In the genomic region with DNA sequence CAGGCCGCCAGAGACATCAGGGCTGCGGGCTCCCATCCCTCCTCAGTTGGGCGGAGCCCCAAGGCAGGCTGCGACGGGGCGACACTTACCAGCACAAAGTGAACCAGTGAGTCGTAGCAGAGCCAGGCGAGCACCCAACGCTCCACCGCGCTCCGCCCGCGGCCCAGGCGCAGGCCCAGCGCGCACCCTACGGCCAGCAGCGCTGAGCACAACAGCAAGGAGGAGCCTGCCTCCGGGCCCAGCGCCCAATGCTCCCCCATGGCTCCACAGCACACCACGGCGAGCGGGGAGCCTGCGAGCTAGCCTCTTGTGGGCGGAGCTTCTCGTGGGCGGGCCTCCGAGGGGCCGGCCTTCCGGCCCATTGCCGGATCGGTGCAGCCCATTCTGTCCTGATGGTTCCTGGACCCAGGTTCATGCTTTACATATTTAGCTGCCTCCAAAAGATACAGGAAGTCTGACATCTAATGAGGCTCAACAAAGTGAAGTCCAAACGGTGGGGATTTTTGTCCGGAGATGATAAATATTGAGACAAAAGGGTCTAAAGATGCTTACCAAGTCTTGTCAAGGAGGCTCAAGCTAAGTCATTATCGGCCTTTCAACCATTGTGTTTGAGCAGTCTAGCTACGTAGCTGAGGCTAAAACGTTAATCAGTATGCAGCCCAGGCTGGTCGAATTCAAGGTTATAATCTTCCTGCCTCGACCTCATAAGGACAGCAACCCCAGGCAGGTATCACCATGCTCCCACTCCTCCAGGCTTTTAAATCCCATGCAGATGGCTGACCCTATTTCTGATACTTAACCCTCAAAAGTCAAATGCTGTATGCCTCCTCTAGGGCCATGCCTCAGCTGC, we compare ENCODE assay signal across 8 mouse cellular contexts. TPM values are rescaled to one million over a fixed set of nuclear protein-coding genes. Genes with fewer than 3 reads are reported as not detected.
DNase-seq lines count a peak whose midpoint lies in the region; ATAC-seq lines count a peak whose summit lies in the region.

Gene Ebpl, minus strand, starts transcription at position 309 of the 850 bp plus-strand sequence.

- H3K9ac ChIP-seq in embryonic facial prominence, embryonic 14.5 days (ENCODE audit: low read depth, low read length): peak within 1 kb of the TSS; percentile 80
- peak within 1 kb of the TSS; percentile 72 for H3K9ac ChIP-seq in kidney, embryonic 14.5 days (ENCODE audit: low read depth, low read length)
- peak within 1 kb of the TSS; percentile 61 for H3K9ac ChIP-seq in limb, embryonic 15.5 days

- H3K27me3 ChIP-seq in embryonic facial prominence, embryonic 14.5 days (replicated peaks; ENCODE audit: control insufficient read depth, insufficient read depth, low read length): no peaks in the 10 kb centered on the region
- no peaks in the 10 kb centered on the region for H3K27me3 ChIP-seq in kidney, embryonic 14.5 days (ENCODE audit: control insufficient read depth, insufficient read depth, low read length)
- no peaks in the 10 kb centered on the region for H3K27me3 ChIP-seq in limb, embryonic 15.5 days

- peak within 1 kb of the TSS; percentile 65 for H3K4me3 ChIP-seq in embryonic facial prominence, embryonic 14.5 days (ENCODE audit: low read depth, low read length)
- peak within 1 kb of the TSS; percentile 59 for H3K4me3 ChIP-seq in kidney, embryonic 14.5 days (ENCODE audit: low read length)
- peak within 1 kb of the TSS; percentile 70 for H3K4me3 ChIP-seq in limb, embryonic 15.5 days

- H3K36me3 ChIP-seq in embryonic facial prominence, embryonic 14.5 days (ENCODE audit: control insufficient read depth, insufficient read depth, low read length): no peaks in the 10 kb centered on the region; the same call in 1 of the 2 replicates
- no peaks in the 10 kb centered on the region; the same call in 1 of the 2 replicates for H3K36me3 ChIP-seq in kidney, embryonic 14.5 days (ENCODE audit: control insufficient read depth, insufficient read depth, low read length)
- H3K36me3 ChIP-seq in limb, embryonic 15.5 days: no peaks in the 10 kb centered on the region; the same call in 1 of the 2 replicates

- no peaks in the 10 kb centered on the region for H3K4me1 ChIP-seq in embryonic facial prominence, embryonic 14.5 days (ENCODE audit: control insufficient read depth, insufficient read depth, low read length)
- H3K4me1 ChIP-seq in kidney, embryonic 14.5 days (ENCODE audit: control insufficient read depth, insufficient read depth, low read length): 0 out of 2 replicates have a peak, but pooled peaks cover 5% of the 10 kb centered on the region
- peaks cover 8% of the 10 kb centered on the region for H3K4me1 ChIP-seq in limb, embryonic 15.5 days

- peak within 1 kb of the TSS; percentile 64 for H3K4me2 ChIP-seq in embryonic facial prominence, embryonic 14.5 days (ENCODE audit: low read depth, low read length)
- peak within 1 kb of the TSS; percentile 49 for H3K4me2 ChIP-seq in kidney, embryonic 14.5 days (replicated peaks; ENCODE audit: low read depth, low read length)
- H3K4me2 ChIP-seq in limb, embryonic 15.5 days: peak within 1 kb of the TSS; percentile 58

- no peaks in the 10 kb centered on the region for H3K9me3 ChIP-seq in embryonic facial prominence, embryonic 14.5 days (ENCODE audit: control insufficient read depth, low read length)
- no peaks in the 10 kb centered on the region for H3K9me3 ChIP-seq in kidney, embryonic 14.5 days (ENCODE audit: control insufficient read depth, low read length)
- H3K9me3 ChIP-seq in limb, embryonic 15.5 days: no peaks in the 10 kb centered on the region

- WGBS in embryonic facial prominence, embryonic 14.5 days: 1% methylated on average over 31 of the region's 40 CpGs
- under 1% methylated on average over 40 of the region's 40 CpGs for WGBS in kidney, embryonic 14.5 days
- under 1% methylated on average over 40 of the region's 40 CpGs for WGBS in limb, embryonic 15.5 days

- DNase-seq in 3T3-L1 (ENCODE audit: low read depth, low spot score): peak; percentile 95
- DNase-seq in adrenal gland, postnatal 4 days (ENCODE audit: low spot score in 2 of 2): peak; percentile 71 to 81
- peak; percentile 94 for DNase-seq in embryonic facial prominence, embryonic 14.5 days (ENCODE audit: low spot score)
- DNase-seq in heart, adult 9 months (ENCODE audit: low spot score in 2 of 2): peak; percentile 91 to 93
- DNase-seq in monocyte, adult 2 months (ENCODE audit: low read depth in 1 of 2, low spot score in 2 of 2): peak; percentile 64 to 74
- peak; percentile 89 to 90 for DNase-seq in spleen, postnatal 36 days (ENCODE audit: low spot score in 2 of 2)

- peak; percentile 97 for ATAC-seq in embryonic facial prominence, embryonic 14.5 days (ENCODE audit: low read depth)
- ATAC-seq in kidney, embryonic 14.5 days (ENCODE audit: low FRiP score, low TSS enrichment): peak; percentile 97
- peak; percentile 90 for ATAC-seq in limb, embryonic 15.5 days (ENCODE audit: insufficient number of reproducible peaks, low FRiP score, low TSS enrichment, low read depth)

- H3K27ac ChIP-seq in embryonic facial prominence, embryonic 14.5 days (replicated peaks; ENCODE audit: low read depth, low read length): peak within 1 kb of the TSS; percentile 65
- peak within 1 kb of the TSS; percentile 75 for H3K27ac ChIP-seq in kidney, embryonic 14.5 days (ENCODE audit: low read depth, low read length)
- peak within 1 kb of the TSS; percentile 86 for H3K27ac ChIP-seq in limb, embryonic 15.5 days

RNA-seq across cellular contexts. Expression of gene Ebpl, which starts in this region (rescaled TPM):
- total RNA-seq in adrenal gland, postnatal 4 days (2021): 1 to 10 TPM; 7.2 to 7.3 TPM
- 11.9 and 12.1 TPM in 2 replicates for polyA plus RNA-seq in embryonic facial prominence, embryonic 14.5 days (2014; fragmentation: Nextera tagmentation; extraction: Ambion mirVana)
- polyA plus RNA-seq in kidney, embryonic 14.5 days (2014; fragmentation: Nextera tagmentation; extraction: Ambion mirVana): 10.3 and 13.0 TPM in 2 replicates
- polyA plus RNA-seq in limb, embryonic 15.5 days (2015; fragmentation: Nextera tagmentation; extraction: Ambion mirVana): 10.4 and 13.4 TPM in 2 replicates

Comparison
In these comparisons a context has a peak if more than half of its experiments do, and no peak if none do; other contexts are left out.
1. Peak in every context shown above with its lines: DNase-seq, ATAC-seq, H3K4me3 ChIP-seq and H3K27ac ChIP-seq.